Mouse (Mus musculus) layer of hippocampus, postnatal 14 days (tissue): ENCODE results near the gene Qrsl1. TPM values are rescaled to one million over a fixed set of nuclear protein-coding genes. Genes with fewer than 3 reads are reported as not detected.
A peak's percentile ranks its signal among the peaks of the same experiment; 100 is the strongest.

Experiments used
- DNase-seq, 2 experiments: peaks; one replicate each; pipeline ENCODE4 v3.0.0; 2021 to 2022; ENCODE audit warnings: low spot score in 2 of 2, mixed read lengths in 1 of 2
- total RNA-seq, 2 experiments: library from RNA; stranded (reverse); gene quantifications; 2 replicates each; pipeline ENCODE4 v1.2.3; 2021

The Qrsl1 gene
- total RNA-seq, 2 experiments from 2014 or later = 13.5 to 14.6 TPM

- DNase-seq = no peak
Observed at GRCm38 (mm10) chr10:43887676-43888075, 13.9 kb downstream of the Qrsl1 start.

- no peak for DNase-seq
Observed at GRCm38 (mm10) chr10:43871458-43871857, 30.1 kb downstream of the Qrsl1 start.

GRCm38 (mm10) chr10:43870752-43871151 is 30.8 kb downstream of the Qrsl1 start:
- peak in 1 of 2 experiments; percentile 7 for DNase-seq

DNA sequence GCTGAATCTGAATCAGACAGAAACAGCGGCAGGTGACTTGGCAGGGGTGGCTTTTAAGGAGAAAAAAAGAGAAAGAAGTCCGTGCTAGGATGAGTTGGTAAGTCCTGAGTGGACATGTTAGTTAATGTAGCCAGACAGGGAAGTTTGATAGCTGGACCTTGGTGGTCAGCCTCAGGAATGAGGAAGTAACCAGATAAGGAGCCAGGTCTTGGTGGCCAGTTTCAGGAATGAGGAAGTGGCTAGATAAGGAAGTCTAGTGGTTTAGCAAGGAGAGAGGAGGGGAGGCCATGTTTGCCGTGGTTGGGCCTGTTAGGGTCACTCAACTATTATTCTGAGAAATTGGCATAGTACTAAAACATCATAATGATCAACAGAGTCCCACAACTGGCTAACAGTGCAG is 45.2 kb downstream of the Qrsl1 start:
- DNase-seq = peak in 1 of 2 experiments; percentile 8

DNA sequence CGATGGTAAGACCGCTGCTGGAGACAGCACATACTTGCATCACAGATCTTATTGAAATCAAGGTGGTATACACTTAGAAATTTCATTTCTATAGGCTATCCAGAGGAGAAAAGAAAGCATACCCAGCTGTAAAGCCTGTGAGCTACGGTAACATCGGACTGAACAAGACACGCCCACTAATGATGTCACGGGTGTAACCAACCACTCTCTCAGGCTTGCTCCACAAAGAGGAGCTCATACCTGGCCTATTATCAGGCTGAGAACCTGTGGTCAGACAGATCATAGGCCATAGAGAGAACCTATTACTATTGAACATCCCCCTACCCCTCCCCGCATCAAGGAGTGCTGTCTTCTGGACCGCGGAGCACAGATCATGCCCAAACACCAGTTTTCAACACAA is 45.6 kb downstream of the Qrsl1 start:
- no peak for DNase-seq

- DNase-seq = no peak
Observed at GRCm38 (mm10) chr10:43851898-43852297, 49.6 kb downstream of the Qrsl1 start.

DNA sequence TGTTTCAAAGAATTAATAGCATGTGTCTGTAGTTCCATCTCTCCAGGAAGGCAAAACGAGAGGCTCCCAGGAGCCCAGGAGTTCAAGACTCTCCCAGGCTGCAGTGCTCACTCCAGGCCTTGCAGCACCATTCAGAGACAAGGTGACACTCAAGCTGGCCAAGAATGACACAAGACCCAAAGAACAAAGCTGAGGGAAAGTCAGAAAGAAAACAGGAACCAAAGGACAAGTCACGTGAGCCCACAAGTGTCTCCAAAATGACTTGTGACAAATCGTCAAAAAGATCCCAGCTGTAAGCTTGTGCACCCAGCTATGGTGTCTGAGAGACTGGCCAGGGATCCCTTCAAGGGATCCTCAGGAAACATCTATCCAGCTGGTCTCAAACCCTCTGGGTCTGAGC is 52.1 kb downstream of the Qrsl1 start:
- no peak for DNase-seq

DNA sequence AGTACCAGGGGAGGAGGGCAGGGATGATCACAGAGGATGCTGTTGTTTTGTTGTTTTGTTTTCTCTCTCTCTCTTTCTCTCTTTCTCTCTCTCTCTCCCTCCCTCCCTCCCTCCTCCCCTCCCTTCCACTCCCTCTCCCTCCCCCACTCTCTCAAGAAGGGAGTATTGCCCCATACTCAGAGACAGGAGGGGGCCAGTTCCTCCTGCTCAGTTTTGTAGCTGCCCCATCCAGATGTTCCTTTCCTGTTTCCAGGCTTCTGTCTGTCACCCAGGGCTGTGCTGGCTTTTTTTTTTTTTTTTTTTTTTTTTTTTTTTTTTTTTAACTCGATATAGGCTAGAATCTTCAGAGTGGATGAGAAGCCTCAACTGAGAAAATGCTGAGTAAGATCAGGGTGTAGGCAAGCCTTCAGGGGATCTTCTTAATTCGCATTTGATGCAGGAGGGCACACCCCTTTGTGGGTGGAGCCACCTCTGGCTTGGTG is 55.4 kb downstream of the Qrsl1 start:
- DNase-seq = no peak

DNA sequence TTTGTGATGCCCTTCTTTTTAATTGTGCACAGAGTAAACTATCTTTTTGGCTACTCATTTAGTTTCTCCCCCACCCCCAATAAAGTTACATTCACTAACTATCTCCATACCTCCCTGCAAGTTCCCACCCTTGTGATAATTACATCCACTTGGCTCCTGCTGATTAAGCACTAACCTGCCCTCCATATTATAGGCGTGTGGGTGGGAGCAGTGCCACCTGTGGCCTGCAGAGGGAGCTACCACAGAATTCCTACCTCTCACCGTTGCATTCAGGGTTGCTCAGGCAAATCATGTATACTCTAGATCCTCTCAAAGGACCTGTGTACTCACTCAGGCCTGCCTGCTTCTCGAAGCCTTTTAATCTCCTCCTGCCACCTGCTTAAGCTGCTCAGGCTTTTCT is 56.1 kb downstream of the Qrsl1 start:
- no peak for DNase-seq

GRCm38 (mm10) chr10:43841441-43841840 is 60.1 kb downstream of the Qrsl1 start:
- DNase-seq = no peak

DNA sequence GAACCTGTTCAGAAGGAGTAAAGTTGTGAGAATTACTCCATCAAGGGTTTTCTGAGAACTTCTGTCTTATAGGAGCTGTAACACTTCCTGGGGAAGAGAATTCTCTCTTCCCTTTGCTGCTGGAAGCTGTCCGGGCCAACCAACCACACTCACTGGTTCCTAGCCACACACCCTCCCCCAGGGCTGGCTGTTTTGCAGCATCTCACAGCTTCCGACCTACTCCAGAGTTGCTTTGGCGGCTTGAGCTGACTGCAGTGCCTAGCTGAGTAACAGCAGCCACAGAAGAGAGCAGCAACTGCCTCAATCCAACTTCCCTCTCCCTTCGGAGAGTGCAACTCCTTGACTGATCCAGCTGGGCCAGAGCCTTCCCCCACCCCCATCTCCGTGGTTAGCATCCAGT is 68.7 kb downstream of the Qrsl1 start:
- DNase-seq = no peak

- no peak for DNase-seq
Observed at GRCm38 (mm10) chr10:43830251-43831018, 71.1 kb downstream of the Qrsl1 start.

DNA sequence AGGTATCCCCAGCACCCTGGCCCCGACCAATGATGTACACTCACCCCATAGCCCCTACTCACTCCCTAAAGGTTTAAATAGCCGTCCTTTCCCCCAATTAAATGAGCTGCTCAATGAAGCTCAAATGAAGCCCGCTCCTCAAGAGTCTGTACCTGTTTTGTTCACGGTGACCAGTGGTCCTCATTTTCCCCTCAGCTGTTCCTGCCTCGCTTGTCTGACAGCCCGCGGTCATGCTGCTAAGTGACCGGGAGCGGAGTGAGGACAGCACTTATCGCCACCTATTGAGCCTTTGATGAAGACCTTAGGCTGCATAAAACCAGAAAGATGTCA is 72.9 kb downstream of the Qrsl1 start:
- DNase-seq = no peak

DNA sequence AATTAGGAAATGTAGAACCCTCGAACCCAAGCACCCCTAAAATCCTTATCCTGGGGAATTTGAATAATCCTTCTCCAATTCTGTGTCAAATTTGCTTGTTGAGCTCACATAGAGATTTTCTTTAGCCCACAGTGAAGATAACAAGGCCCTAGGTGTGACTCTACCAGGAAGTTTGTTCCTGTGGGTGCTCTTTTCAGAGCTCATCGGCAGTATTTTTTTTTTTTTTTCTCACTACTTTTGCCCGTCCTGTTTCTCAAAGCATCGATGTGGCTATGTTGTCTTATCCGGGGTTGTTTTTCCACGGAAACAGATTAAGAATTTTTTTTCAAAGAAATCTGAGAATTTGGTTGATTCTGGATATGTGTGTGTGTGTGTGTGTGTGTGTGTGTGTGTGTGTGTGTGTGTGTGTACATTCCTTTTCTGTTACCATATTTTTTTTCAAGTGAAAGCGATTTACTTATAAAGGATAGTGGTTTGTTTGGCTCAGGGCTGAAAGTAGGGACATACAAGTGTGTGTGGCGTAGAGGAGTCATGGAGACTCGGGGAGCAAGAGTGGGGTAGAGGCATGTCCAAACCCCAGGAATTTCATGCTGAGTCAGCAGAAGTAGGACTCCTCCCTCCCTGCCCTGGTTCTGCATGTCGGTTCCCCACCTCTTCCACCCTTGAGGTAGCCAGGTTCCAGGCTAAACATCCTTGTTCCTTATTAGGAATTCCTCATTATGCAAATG is 73.4 kb downstream of the Qrsl1 start:
- DNase-seq = no peak

DNA sequence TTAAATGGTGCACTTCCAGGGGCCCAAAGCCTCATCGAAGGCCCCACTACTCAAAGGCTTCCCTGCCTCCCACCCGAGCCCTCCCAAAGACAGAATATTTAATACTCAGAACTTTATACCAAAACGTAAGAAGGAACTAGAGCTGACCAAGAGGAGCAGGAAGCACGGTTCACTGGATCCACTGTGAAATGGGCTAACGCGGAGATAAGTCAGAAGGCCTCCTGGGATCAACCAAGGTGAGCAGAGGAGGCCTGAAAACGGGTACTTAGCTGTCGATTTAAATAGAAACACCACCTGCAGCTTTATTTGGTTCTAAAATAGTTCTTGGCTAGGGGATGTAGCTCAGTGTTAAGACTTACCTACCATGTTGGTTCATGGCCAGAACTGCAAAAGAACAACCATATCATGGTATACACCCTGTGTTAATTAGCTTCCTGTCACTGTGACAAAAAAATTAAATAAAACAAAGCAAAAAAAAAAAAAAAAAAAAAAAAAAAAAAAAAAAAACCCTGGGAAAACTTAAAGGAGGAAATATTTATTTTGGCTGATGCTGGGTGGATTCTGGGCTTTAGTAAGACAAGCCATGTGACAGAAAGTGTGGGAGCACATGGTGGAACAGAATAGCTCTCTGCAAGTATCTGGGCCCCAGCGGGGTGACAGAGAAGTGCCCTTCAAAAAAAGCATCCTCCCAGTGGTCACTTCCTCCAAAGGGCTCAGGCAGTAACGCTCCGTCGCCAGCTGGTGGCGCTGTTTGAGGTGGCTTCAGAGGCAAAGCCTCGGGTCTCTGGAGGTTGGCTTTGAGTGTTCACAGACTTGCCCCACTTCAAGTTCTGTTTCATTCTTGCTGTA is 74.5 kb downstream of the Qrsl1 start:
- no peak for DNase-seq

- DNase-seq = no peak
Observed at GRCm38 (mm10) chr10:43825696-43826095, 75.8 kb downstream of the Qrsl1 start.

DNA sequence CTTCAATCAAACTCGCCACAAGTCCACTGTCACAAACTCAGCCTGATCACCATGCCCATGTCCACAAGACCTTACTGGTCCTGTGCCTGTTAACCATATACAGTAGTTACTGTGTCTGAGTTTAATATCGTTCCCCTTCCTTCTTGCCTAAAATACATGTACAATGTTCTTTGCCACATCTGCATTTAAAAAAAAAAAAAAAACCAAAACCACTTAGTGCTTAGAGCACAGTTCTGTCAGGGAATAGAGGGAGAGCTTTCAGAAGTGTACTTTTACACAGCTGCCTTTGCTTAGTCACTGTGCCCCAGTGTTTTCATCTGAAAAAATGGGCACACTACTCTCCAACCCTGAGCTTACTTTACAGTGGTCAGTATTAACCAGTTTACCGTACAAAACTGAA is 76.8 kb downstream of the Qrsl1 start:
- no peak for DNase-seq

Other genes with a start within 250 kb of the Qrsl1 start
- 10 to 100 TPM; 11.9 to 15.1 TPM for gene Rtn4ip1, start 62 bp upstream of the Qrsl1 start, total RNA-seq
- gene Crybg1, start 247.1 kb upstream of the Qrsl1 start, total RNA-seq = under 1 TPM; 0.65 to 0.72 TPM